Mouse (Mus musculus) mammary gland, adult 2 months (tissue): Measurements from ENCODE around the gene Mst1. TPM values are rescaled to one million over a fixed set of nuclear protein-coding genes. Genes with fewer than 3 reads are reported as not detected.

Experiments used
- polyA plus RNA-seq: library from polyadenylated mRNA; depleted of rRNA; stranded (reverse); fragments of >200 nt; gene quantifications from 2 replicates; pipeline ENCODE4 v1.2.3, GENCODE M21; 2012; ENCODE audit warnings: low replicate concordance; rRNA removed

The Mst1 gene
- polyA plus RNA-seq: 0.68 and 1.2 TPM in 2 replicates

GRCm38 (mm10) chr9:108080168-108080567 is at the start of gene Mst1:
TSS of gene Mst1 (plus strand) at chr9:108080436.

GRCm38 (mm10) chr9:108049016-108049455 is 31.2 kb upstream of the Mst1 start, which contains the start of gene Gmppb:
TSS of gene Gmppb (plus strand) at chr9:108049242.

GRCm38 (mm10) chr9:108052885-108053664 is 27.2 kb upstream of the Mst1 start, which contains the start of gene Amigo3:
TSS of gene Amigo3 (plus strand) at chr9:108053159.

GRCm38 (mm10) chr9:108082988-108083431 is 2.8 kb downstream of the Mst1 start, which contains the start of gene Rnf123:
TSS of gene Rnf123 (minus strand) at chr9:108083346.

GRCm38 (mm10) chr9:108094184-108094941 is 14.1 kb downstream of the Mst1 start, which contains the start of gene Apeh:
TSS of gene Apeh (minus strand) at chr9:108094606.

Other genes starting within 250 kb of the Mst1 start
- 12.7 and 27.8 TPM in 2 replicates for gene Rbm6, start 207.2 kb upstream of the Mst1 start, polyA plus RNA-seq
- 37.2 and 51.7 TPM in 2 replicates for gene Mon1a, start 192.3 kb upstream of the Mst1 start, polyA plus RNA-seq
- gene Mst1r, start 173.6 kb upstream of the Mst1 start, polyA plus RNA-seq: 25.5 and 40.2 TPM in 2 replicates
- not detected in 2 replicates for gene Actl11, start 152.0 kb upstream of the Mst1 start, polyA plus RNA-seq
- gene Camkv, start 144.8 kb upstream of the Mst1 start, polyA plus RNA-seq: 0.09 and 0.12 TPM in 2 replicates
- 0.79 and 1.3 TPM in 2 replicates for gene Traip, start 130.3 kb upstream of the Mst1 start, polyA plus RNA-seq
- 138 and 151 TPM in 2 replicates for gene Uba7, start 104.9 kb upstream of the Mst1 start, polyA plus RNA-seq
- gene Gm20661, start 97.4 kb upstream of the Mst1 start, polyA plus RNA-seq: 0.19 and 0.40 TPM in 2 replicates
- 31.5 and 37.3 TPM in 2 replicates for gene Inka1, start 94.6 kb upstream of the Mst1 start, polyA plus RNA-seq
- 3.2 and 4.0 TPM in 2 replicates for gene Cdhr4, start 87.9 kb upstream of the Mst1 start, polyA plus RNA-seq
- gene Gm20662, start 84.1 kb upstream of the Mst1 start, polyA plus RNA-seq: 2.6 and 3.1 TPM in 2 replicates
- gene Ip6k1, start 77.9 kb upstream of the Mst1 start, polyA plus RNA-seq: 98.0 and 170 TPM in 2 replicates
- gene Gmppb, start 31.2 kb upstream of the Mst1 start, polyA plus RNA-seq: 14.5 and 16.3 TPM in 2 replicates
- gene Amigo3, start 27.3 kb upstream of the Mst1 start, polyA plus RNA-seq: 4.0 and 4.7 TPM in 2 replicates
- 126 and 148 TPM in 2 replicates for gene Rnf123, start 2.9 kb downstream of the Mst1 start, polyA plus RNA-seq
- 115 and 155 TPM in 2 replicates for gene Apeh, start 14.2 kb downstream of the Mst1 start, polyA plus RNA-seq
- gene Bsn, start 109.9 kb downstream of the Mst1 start, polyA plus RNA-seq: 0.43 and 0.96 TPM in 2 replicates
- 72.6 and 76.3 TPM in 2 replicates for gene Dag1, start 183.5 kb downstream of the Mst1 start, polyA plus RNA-seq
- 14.5 and 29.8 TPM in 2 replicates for gene Nicn1, start 210.0 kb downstream of the Mst1 start, polyA plus RNA-seq
- gene Amt, start 216.4 kb downstream of the Mst1 start, polyA plus RNA-seq: 7.5 and 10.4 TPM in 2 replicates
- gene Rhoa, start 225.7 kb downstream of the Mst1 start, polyA plus RNA-seq: 125 and 183 TPM in 2 replicates
- gene Tcta, start 225.7 kb downstream of the Mst1 start, polyA plus RNA-seq: 43.9 and 96.1 TPM in 2 replicates